Mouse (Mus musculus): ENCODE measurements around the gene Ddx19b.

The Ddx19b gene

DNA sequence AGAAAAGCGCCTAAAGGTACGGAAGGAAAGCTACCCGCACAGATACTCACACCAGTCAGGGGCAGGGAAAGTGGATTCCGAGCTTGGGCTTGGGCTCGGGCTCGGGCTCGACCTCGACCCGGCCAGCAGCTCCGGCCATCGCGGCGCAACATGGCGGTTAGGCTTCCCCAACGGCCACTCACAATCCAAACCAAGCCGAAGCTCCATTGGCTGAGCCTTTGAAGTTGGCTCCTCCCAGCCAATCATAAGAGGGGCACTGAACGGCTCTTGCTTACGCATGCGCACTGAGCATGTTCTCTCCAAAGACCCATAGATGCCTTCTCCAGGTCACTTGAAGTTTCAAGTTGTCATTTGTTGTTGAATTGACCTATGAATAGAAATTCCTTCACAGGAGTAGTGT lies at the start of gene Ddx19b:
TSS of gene Ddx19b (minus strand) at position 180 of the 400 bp plus-strand sequence.
- 93% methylated on average over 19 of the region's 19 CpGs for WGBS

DNA sequence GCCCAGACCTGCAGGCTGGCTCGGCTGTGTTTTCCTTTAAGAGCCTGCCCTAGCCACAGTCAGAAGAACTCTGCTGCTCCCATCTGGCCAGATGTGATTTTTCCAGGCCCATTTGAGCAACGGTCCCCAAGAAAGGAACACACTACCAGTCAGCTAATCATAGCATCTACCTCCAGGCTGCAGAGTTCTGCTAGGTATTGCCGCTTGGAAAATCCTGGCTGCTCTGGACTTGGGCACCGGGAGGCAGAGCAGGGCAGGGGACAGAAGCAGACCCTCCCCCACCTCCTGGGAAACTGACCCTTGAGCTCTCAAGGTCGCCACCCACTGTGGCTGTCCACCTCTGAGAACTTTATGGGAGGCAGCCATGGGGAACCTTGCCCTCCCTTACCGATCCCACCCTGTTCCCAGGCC lies 48.3 kb upstream of the Ddx19b start:
- 60% methylated on average over 6 of the region's 6 CpGs for WGBS

DNA sequence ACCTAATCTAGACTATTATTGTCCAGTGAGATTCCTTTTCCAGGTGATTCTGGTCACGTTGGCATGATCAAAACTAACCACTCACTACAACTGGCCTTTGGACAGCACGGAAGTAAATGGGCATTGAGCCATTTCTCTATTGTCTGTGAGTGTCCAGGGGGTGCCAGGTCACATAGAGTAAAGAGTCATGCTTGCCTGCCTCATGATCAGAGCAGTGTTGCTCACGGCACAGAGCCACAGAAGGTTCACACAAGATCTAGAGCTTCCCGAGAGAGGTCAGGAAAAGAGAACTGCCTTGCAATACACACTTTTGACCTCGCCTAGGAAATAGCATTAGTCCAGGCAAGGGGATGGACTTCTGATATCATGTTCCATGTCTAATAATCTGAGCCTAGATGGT lies 47.9 kb upstream of the Ddx19b start:
- WGBS = 70% methylated on average over 5 of the region's 5 CpGs

GRCm38 (mm10) chr8:111075926-111076325 lies 44.4 kb upstream of the Ddx19b start:
- 48% methylated on average over 3 of the region's 3 CpGs for WGBS

GRCm38 (mm10) chr8:111068660-111069059 lies 37.1 kb upstream of the Ddx19b start:
- 94% methylated on average over 9 of the region's 9 CpGs for WGBS

DNA sequence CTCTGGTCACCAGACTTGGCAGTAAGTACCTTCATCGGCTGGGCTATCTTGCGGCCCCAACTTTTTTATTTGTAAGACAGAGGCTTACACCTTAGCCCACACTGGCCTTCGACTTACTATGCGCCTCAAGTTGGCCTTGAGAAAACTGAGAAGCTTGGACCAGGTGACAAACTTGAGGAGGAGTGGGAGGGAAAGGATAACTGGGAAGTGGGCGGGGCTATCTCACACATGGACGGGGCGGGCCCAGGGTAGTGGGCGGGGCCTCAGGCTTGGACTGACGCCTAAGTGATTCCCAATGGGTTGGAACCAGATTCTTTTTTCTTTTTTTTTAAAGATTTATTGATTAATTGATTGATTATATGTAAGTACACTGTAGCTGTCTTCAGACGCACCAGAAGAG lies 35.9 kb upstream of the Ddx19b start:
- 43% methylated on average over 10 of the region's 10 CpGs for WGBS

- 64% methylated on average over 4 of the region's 4 CpGs for WGBS
Measured at GRCm38 (mm10) chr8:111066308-111066707, 34.8 kb upstream of the Ddx19b start.

DNA sequence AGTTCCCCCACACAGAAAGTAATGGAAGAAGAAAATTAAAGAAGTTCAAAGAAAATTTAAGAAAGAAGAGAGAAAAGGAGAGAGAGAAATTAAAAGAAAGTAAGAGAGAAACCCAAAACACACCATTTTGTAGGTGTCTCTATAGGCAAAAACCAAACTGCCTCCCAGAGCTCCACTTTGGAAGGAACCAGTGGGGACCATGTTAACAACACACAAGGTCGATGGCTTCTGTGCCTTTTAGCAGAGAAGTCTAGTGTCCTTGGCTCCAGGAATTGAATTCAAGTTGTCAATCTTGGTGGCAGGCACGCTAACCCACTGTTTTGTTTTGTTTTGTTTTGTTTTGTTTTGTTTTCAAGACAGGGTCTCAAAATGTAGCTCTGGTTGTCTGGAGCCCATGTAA lies 31.3 kb upstream of the Ddx19b start:
- 48% methylated on average over 2 of the region's 2 CpGs for WGBS

DNA sequence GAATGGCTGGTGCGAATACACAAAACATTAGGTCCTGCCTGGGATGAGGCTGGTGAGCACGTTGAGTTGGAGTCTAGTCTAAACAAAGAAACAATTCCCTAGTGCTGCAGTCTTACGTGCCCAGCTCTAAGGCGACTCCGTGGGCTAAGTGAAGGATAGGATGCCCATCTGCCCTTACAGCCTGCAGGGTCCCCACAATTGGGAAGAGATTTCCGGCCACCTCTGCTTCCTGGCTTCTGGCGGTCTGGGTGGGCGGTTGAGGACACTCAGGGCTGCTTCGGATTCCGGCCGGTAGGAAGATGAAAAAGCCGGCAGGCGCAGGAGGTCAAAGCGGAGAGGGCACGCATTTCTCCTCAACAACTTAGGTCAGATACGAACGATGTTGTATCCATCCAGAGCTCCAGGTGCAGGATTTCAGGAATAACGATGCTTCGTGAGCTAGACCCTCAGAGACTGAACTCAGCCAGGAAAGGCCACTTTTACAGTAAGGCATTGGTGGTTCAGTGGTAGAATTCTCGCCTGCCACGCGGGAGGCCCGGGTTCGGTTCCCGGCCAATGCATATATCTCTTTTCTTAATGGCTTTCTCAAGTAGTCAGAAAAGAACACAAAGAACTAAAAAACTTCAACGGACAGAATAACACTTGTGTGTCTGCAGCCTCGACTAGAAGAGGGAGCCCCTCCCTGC lies 30.7 kb upstream of the Ddx19b start:
- under 1% methylated on average over 27 of the region's 27 CpGs for WGBS

- 3% methylated on average over 14 of the region's 14 CpGs for WGBS
Measured at GRCm38 (mm10) chr8:111061688-111062071, 30.1 kb upstream of the Ddx19b start.

- 77% methylated on average over 2 of the region's 2 CpGs for WGBS
Measured at GRCm38 (mm10) chr8:111058946-111059572, 27.5 kb upstream of the Ddx19b start.

GRCm38 (mm10) chr8:111056691-111057293 lies 25.2 kb upstream of the Ddx19b start:
- under 1% methylated on average over 61 of the region's 63 CpGs for WGBS

DNA sequence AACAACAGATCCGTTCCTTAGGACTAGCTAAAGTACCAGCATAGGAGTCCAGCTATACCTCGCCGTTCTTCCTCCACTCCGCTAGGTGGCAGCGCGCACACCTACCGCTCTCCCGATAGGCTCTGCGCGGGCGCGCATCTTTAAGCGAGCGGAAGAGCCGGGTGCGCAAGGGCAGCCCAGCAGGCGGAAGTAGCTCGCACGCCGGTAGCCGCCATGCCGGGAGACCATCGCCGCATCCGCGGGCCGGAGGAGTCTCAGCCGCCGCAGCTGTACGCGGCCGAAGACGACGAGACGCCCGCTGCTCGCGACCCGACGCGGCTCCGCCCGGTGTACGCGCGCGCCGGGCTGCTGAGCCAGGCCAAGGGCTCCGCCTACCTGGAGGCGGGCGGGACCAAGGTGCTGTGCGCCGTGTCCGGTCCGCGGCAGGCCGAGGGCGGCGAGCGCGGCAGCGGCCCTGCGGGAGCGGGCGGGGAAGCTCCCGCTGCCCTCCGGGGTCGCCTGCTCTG lies 24.7 kb upstream of the Ddx19b start, which contains the start of gene Exosc6:
TSS of gene Exosc6 (plus strand) at position 182 of the 506 bp plus-strand sequence.
- WGBS = under 1% methylated on average over 66 of the region's 68 CpGs

GRCm38 (mm10) chr8:111055661-111056060 lies 24.1 kb upstream of the Ddx19b start:
- 61% methylated on average over 2 of the region's 2 CpGs for WGBS

- 86% methylated on average over 17 of the region's 17 CpGs for WGBS
Measured at GRCm38 (mm10) chr8:111055031-111055634, 23.6 kb upstream of the Ddx19b start.

DNA sequence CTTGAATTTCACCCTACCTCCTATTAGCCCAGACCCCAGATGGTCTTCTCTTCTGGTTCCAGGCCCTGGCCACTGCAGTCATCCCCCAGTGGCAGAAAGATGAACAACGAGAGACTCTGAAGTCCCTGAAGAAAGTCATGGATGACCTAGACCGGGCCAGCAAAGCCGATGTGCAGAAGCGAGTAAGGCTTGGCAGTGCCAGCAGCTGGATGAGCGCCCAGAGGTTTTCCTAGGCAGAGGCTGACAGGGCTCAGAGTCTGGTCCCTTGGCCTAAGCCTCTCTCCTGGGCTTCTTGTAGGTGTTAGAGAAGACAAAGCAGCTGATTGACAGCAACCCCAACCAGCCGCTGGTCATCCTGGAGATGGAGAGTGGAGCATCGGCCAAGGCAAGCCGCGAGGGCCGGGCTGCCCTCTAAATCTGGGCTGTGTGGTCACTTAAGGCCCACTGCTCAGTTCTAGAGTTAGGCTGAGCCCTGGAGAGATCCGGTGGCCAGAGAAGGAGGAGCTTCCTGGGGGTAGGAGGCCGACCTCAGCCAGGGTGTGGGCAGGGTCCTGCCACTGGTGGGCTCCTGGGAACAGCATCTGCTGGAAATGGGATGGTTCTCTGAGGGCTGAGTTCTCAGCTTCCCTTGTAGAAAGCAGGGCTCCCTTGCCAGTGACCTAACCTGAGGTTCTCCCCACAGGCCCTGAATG lies 22.4 kb upstream of the Ddx19b start:
- WGBS = 83% methylated on average over 12 of the region's 12 CpGs

DNA sequence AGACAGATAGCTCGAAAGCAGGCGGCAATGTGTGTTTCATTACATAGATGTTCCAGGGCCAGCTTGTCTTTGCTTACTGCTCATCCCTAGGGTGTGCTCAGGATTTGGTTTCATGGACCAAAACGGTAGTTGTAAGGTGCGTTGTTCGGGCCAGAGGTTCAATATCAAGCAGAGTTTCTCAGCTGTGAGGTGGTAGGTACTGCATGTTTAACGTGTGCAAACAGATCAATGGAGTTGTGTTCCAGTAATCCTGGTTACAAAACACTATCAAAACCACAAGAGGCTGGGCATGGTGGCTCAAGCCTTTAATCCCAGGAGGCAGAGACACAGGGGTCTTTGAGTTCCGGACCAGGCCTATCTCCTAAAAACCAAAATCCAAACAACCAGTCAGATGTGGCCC lies 17.6 kb upstream of the Ddx19b start:
- 94% methylated on average over 7 of the region's 7 CpGs for WGBS

DNA sequence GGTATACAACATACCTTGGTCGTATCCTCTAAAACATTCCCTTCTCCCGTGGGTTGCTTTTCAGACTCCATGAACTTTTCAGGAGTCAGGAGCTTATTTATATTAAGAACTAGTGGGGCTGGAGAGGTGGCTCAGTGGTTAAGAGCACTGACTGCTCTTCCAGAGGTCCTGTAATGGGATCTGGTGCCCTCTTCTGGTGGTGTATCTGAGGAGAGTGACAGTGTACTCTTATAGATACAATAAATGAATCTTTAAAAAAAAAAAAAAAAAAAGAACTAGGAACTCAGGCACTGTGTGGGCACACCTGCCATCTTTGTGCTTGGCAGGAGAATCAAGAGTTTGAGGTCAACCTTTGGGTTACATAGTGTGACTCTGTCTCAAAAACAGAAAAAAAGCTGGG lies 17.1 kb upstream of the Ddx19b start:
- WGBS = 95% methylated on average over 2 of the region's 2 CpGs

GRCm38 (mm10) chr8:111044003-111044734 lies 12.6 kb upstream of the Ddx19b start:
- WGBS = 33% methylated on average over 2 of the region's 2 CpGs

DNA sequence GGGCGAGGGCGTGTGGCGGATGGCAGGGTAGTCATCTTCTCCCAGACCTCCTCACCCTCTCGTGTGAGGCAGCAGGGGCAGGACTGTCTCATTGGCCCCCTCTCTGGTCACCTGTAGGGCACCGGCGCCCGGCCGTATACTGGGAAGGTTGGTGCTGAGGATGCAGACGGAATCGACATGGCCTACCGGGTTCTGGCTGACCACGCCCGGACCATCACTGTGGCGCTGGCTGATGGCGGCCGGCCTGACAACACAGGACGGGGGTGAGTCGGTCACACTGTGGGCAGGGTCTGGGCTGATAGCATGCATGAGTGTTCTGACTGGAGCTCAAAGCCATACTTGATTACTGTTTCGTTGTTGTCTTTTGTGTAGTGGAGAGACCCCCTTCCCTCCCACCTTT lies 11.0 kb upstream of the Ddx19b start:
- 96% methylated on average over 19 of the region's 19 CpGs for WGBS

DNA sequence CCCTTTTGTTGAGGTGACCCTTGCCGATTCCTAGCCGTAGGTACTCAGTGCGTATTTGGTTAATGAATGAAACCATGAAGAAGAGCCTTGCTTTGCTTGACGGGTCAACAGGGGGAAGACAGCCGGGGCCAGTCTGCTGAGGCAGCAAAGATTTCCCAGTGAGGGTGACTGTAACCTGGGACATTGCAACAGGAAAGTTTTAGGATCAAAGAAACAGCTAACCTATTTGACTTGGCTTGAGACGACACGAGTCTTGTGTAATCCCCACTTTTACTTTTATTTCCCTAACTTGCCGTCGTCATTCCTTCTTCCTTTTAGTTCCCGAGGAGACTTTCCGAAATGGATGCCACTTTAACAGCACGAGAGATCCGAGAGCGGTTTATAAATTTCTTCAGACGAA lies 5.0 kb upstream of the Ddx19b start:
- WGBS = 95% methylated on average over 15 of the region's 15 CpGs

All from cerebral cortex, adult 2 months (tissue).